Mouse (Mus musculus) limb, embryonic 11.5 days (tissue): ENCODE data around the gene Smim5. TPM values are rescaled to one million over a fixed set of nuclear protein-coding genes. Genes with fewer than 3 reads are reported as not detected.

Source experiments
- ATAC-seq: fragments of 200-750 bp; cut with Nextera tagmentation; 2 replicates; pipeline ENCODE4 v1.8.0; 2017; ENCODE audit warnings: low read depth; ENCODE audit not compliant: insufficient number of reproducible peaks, low FRiP score, low TSS enrichment
- DNase-seq: peaks from one replicate; pipeline ENCODE4 v3.0.0-alpha.2; 2015; ENCODE audit warnings: low spot score
- H3K27ac ChIP-seq: fragments of 300-500 bp; sonication (generic); replicated peaks from 2 replicates; pipeline ENCODE4 v1.5.1; 2014; ENCODE audit warnings: low read depth, mild to moderate bottlenecking, low read length
- H3K27me3 ChIP-seq: fragments of 300-500 bp; sonication (generic); 2 replicates; pipeline ENCODE4 v1.6.1; 2014; ENCODE audit warnings: mild to moderate bottlenecking, low read length, mixed read lengths; ENCODE audit not compliant: control insufficient read depth, insufficient read depth
- H3K36me3 ChIP-seq: fragments of 300-500 bp; sonication (generic); 2 replicates; pipeline ENCODE4 v1.6.1; 2014; ENCODE audit warnings: mild to moderate bottlenecking, low read length, moderate library complexity, mixed read lengths; ENCODE audit not compliant: control insufficient read depth, insufficient read depth
- H3K4me1 ChIP-seq: fragments of 300-500 bp; sonication (generic); 2 replicates; pipeline ENCODE4 v1.6.1; 2014; ENCODE audit warnings: low read length, mixed read lengths; ENCODE audit not compliant: control insufficient read depth, insufficient read depth
- H3K4me2 ChIP-seq: fragments of 300-500 bp; sonication (generic); 2 replicates; pipeline ENCODE4 v1.6.1; 2014; ENCODE audit warnings: low read depth, mild to moderate bottlenecking, moderate library complexity; ENCODE audit not compliant: severe bottlenecking
- H3K4me3 ChIP-seq: fragments of 300-500 bp; sonication (generic); 2 replicates; pipeline ENCODE4 v1.5.1; 2014; ENCODE audit warnings: low read depth, low read length
- H3K9ac ChIP-seq: fragments of 300-500 bp; sonication (generic); 2 replicates; pipeline ENCODE4 v1.6.1; 2014; ENCODE audit warnings: mild to moderate bottlenecking, low read length
- H3K9me3 ChIP-seq: fragments of 300-500 bp; sonication (generic); 2 replicates; pipeline ENCODE4 v1.6.1; 2016; ENCODE audit warnings: low read length; ENCODE audit not compliant: control insufficient read depth
- WGBS: fragments of 180-500 bp; shearing (Covaris S2); extraction: QIAGEN DNeasy Blood & Tissue Kit; methylation state at CpG from one replicate; pipeline ENCODE4 v1.1.7; 2014; 5-methylcytosine and 5-hydroxymethylcytosine counted together
- polyA plus RNA-seq: library from polyadenylated mRNA; unstranded; fragments of >200 nt; fragmentation: Nextera tagmentation; extraction: Ambion mirVana; gene quantifications from 2 replicates; pipeline ENCODE4 v1.2.1, GENCODE M21; 2014

Gene Smim5
- polyA plus RNA-seq, 1 experiment from 2014 or later = 1.3 TPM

GRCm38 (mm10) chr11:115906116-115906515, 6.3 kb downstream of the Smim5 start:
- Histone ChIP-seq H3K4me3 (no peak overlapping the region), H3K9me3 (no peaks in the 10 kb centered on the region), H3K36me3 (peaks cover 2% of the 10 kb centered on the region; the same call in 1 of the 2 replicates), H3K4me1 (no peaks in the 10 kb centered on the region), H3K27me3 (no peaks in the 10 kb centered on the region), H3K9ac (no peak overlapping the region), H3K4me2 (no peak overlapping the region), H3K27ac (no peak overlapping the region)
- WGBS = 82% methylated on average over 3 of the region's 3 CpGs
- no peak for DNase-seq
- ATAC-seq = no peak

GRCm38 (mm10) chr11:115906521-115906920, 6.8 kb downstream of the Smim5 start:
- Histone ChIP-seq H3K4me2 (no peak overlapping the region), H3K4me1 (no peaks in the 10 kb centered on the region), H3K4me3 (no peak overlapping the region), H3K9ac (no peak overlapping the region), H3K27me3 (no peaks in the 10 kb centered on the region), H3K9me3 (no peaks in the 10 kb centered on the region), H3K27ac (no peak overlapping the region), H3K36me3 (peaks cover 2% of the 10 kb centered on the region; the same call in 1 of the 2 replicates)
- DNase-seq (no peak), ATAC-seq (no peak)
- 88% methylated on average over 5 of the region's 5 CpGs for WGBS

- H3K9ac ChIP-seq = no peak overlapping the region
- peaks cover 2% of the 10 kb centered on the region for H3K36me3 ChIP-seq
- no peak for ATAC-seq
- H3K4me1 ChIP-seq = no peaks in the 10 kb centered on the region
- no peak for DNase-seq
- H3K9me3 ChIP-seq = no peaks in the 10 kb centered on the region
- no peak overlapping the region for H3K4me2 ChIP-seq
- H3K27ac ChIP-seq = no peak overlapping the region
- H3K27me3 ChIP-seq = no peaks in the 10 kb centered on the region
- H3K4me3 ChIP-seq = no peak overlapping the region
- 94% methylated on average over 5 of the region's 5 CpGs for WGBS
Observed at GRCm38 (mm10) chr11:115911134-115911561, 11.4 kb downstream of the Smim5 start.

- Histone ChIP-seq H3K4me3 (no peak within 1 kb of the TSS), H3K9ac (no peak within 1 kb of the TSS), H3K27me3 (no peaks in the 10 kb centered on the region), H3K27ac (no peak within 1 kb of the TSS), H3K36me3 (no peaks in the 10 kb centered on the region; the same call in 1 of the 2 replicates), H3K9me3 (no peaks in the 10 kb centered on the region), H3K4me1 (no peaks in the 10 kb centered on the region), H3K4me2 (no peak within 1 kb of the TSS)
- no peak for DNase-seq
- WGBS = 74% methylated on average over 11 of the region's 11 CpGs
- ATAC-seq = no peak
Observed at GRCm38 (mm10) chr11:115911632-115912376, 12.0 kb downstream of the Smim5 start, which contains the start of gene Smim6. Gene Smim6 (plus strand): TSS chr11:115912017.

DNA sequence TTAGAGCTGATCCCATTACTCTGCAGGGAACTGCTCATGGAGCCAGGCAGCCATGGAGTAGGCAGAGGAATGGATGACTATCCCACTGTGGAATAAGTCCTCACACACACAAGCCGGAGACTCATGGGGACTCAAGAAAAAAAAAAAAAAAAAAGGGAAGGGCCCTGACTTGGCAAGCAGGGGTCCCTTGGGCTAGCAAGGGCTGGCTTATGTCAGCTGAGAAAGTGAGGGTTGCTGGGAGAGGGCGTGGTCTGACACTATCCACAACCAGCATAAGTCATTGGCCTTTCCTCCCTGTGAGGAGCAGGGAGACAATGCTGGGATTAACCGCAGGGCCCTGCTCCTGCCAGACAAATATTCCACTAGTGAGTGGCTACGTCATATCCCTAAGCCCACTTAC, 16.8 kb downstream of the Smim5 start:
- DNase-seq = no peak
- peaks cover 2% of the 10 kb centered on the region; the same call in 1 of the 2 replicates for H3K36me3 ChIP-seq
- WGBS = 92% methylated on average over 4 of the region's 4 CpGs

GRCm38 (mm10) chr11:115918637-115919036, 18.9 kb downstream of the Smim5 start:
- H3K27ac ChIP-seq = no peak overlapping the region
- WGBS = 83% methylated on average over 5 of the region's 5 CpGs
- H3K4me1 ChIP-seq = no peaks in the 10 kb centered on the region
- peaks cover 4% of the 10 kb centered on the region; the same call in 1 of the 2 replicates for H3K36me3 ChIP-seq
- no peaks in the 10 kb centered on the region for H3K27me3 ChIP-seq
- no peak overlapping the region for H3K4me3 ChIP-seq
- H3K9me3 ChIP-seq = no peaks in the 10 kb centered on the region
- no peak for ATAC-seq
- DNase-seq = no peak
- H3K9ac ChIP-seq = no peak overlapping the region
- H3K4me2 ChIP-seq = no peak overlapping the region

More for the DNA sequence above, 16.8 kb downstream of the Smim5 start:
- no peaks in the 10 kb centered on the region for H3K27me3 ChIP-seq
- no peaks in the 10 kb centered on the region for H3K4me1 ChIP-seq
- ATAC-seq = no peak
- H3K4me2 ChIP-seq = no peak overlapping the region
- H3K27ac ChIP-seq = no peak overlapping the region
- H3K9ac ChIP-seq = no peak overlapping the region
- no peaks in the 10 kb centered on the region for H3K9me3 ChIP-seq
- H3K4me3 ChIP-seq = no peak overlapping the region

DNA sequence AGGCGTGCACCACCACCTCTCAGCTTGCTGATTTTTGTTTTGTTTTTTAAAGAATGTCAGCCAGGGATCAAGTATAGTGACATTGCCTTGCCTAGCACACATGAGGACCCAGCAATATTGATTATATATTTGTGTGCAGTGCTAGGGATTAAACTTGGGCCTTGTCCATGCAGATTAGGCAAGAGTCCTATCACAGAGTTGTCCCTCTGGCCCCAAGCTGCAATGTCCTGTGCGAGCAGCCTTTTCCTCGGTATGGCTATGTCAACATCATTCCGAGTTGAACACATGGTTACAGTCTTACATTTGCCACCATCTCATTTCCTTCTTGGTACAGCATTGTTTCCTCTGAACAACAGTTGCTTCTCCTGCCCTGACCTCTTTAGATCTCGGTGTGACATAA, 19.3 kb downstream of the Smim5 start:
- Histone ChIP-seq H3K27me3 (no peaks in the 10 kb centered on the region), H3K36me3 (peaks cover 4% of the 10 kb centered on the region; the same call in 1 of the 2 replicates), H3K9me3 (no peaks in the 10 kb centered on the region), H3K9ac (no peak overlapping the region), H3K4me1 (no peaks in the 10 kb centered on the region), H3K4me2 (no peak overlapping the region), H3K27ac (no peak overlapping the region), H3K4me3 (no peak overlapping the region)
- WGBS = 89% methylated on average over 5 of the region's 5 CpGs
- DNase-seq (no peak), ATAC-seq (no peak)

DNA sequence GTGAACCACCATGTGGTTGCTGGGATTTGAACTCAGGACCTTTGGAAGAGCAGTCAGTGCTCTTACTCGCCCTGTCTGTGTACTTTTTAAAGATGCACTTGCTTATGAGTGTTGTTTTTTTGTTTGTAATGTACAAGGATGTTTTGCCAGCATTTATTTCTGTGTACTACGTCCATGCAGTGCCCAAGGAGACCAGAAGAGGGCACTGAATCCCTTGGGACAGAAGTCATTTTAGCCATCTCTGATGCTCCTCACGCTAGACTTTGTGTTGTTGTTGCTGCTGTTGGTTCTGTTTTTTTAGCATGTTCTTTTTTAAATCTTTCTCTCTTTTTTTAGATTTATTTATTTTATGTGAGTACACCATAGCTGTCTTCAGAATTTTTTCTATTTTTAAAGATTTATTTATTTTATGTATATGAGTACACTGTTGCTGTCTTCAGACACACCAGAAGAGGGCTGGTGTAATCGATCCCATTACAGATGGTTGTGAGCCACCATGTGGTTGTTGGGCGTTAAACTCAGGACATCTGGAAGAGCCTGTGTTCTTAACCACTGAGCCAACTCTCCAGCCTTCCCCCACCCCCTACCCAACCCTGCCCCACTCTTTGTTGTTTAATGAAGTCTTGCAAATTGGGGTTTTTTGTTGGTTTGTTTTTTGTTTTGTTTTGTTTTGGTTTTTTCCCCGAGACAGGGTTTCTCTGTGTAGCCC, 20.5 kb downstream of the Smim5 start:
- Histone ChIP-seq H3K4me1 (no peaks in the 10 kb centered on the region), H3K27ac (no peak overlapping the region), H3K36me3 (peaks cover 4% of the 10 kb centered on the region; the same call in 1 of the 2 replicates), H3K9ac (no peak overlapping the region), H3K9me3 (no peaks in the 10 kb centered on the region), H3K4me2 (no peak overlapping the region), H3K4me3 (no peak overlapping the region), H3K27me3 (no peaks in the 10 kb centered on the region)
- ATAC-seq (no peak), DNase-seq (peak; percentile 54)
- 53% methylated on average over 6 of the region's 6 CpGs for WGBS
